Mouse (Mus musculus): ENCODE data around the gene Hipk2. TPM values are rescaled to one million over a fixed set of nuclear protein-coding genes. Genes with fewer than 3 reads are reported as not detected.

Hipk2 gene
- polyA plus RNA-seq, 1 experiment: 16.9 TPM

DNA sequence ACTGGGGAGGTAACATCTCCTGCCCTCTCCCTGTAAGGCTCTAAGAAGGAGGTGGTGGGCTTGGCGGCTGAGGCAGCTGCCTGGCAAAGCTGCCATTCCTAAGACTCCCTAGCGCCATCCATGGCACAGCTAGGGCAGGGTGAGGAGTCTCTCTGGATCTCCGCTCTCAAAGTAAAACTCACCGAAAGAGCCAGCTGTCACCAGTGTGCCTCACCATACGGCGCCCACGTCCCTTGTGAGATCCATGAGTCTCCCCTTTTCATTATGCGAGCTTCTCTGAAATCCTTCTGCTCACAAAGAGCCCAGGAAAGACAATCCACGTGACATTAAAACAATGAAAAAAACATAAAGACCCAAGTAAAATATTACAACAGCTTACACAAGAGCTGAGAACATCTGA is 179.4 kb downstream of the Hipk2 start:
- Histone ChIP-seq H3K27me3 (ENCODE audit: control insufficient read depth, insufficient read depth, low read length) (no peaks in the 10 kb centered on the region), H3K4me1 (replicated peaks; ENCODE audit: control insufficient read depth, insufficient read depth, low read length) (no peaks in the 10 kb centered on the region), H3K36me3 (ENCODE audit: control insufficient read depth, insufficient read depth, low read length) (no peaks in the 10 kb centered on the region), H3K4me3 (ENCODE audit: control insufficient read depth, insufficient read depth, low read length) (no peak overlapping the region), H3K27ac (ENCODE audit: control insufficient read depth, insufficient read depth, low read length) (no peak overlapping the region)
- TF ChIP-seq CTCF (IDR thresholded peaks at IDR 0.05; ENCODE audit: borderline replicate concordance, control insufficient read depth, extremely low read depth, insufficient read depth, low read length, poor library complexity): no peak
- no peak for TF ChIP-seq POLR2A (IDR thresholded peaks at IDR 0.05; ENCODE audit: control insufficient read depth, extremely low read depth, insufficient read depth, low read length, poor library complexity)
- 95% methylated on average over 9 of the region's 9 CpGs for WGBS
- DNase-seq: no peak

DNA sequence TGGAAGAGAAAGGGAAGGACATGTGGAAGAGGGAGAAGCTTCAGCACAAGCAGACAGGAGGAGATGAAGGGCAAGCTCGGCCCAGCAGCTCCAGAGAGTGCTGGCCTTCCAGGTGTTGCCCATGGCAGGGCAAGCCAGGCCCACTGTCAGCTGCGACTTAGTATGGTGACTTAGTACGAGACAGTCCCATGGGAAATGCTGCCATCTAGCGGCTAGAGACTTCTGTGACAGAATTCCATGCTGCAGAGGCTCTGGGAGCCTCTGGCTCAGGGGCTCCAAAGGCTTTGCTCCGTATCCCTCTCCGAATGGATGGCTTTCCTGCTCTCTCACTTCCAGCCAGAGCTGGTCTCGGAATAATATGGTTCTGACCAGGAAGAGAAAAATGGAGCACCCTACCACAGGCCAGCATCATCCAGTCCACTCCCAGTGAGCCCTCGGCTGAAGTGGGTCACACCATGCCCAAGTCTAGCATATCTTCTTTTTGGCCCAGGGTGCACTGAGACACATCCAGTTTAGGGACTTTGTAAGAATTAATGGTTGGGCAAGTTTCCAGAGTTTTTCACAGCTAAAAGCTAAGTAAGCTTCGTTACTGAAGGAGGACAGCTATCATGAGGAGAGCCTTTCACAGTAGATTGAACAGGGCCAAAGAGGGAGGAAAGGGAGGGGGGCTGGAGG is 180.4 kb downstream of the Hipk2 start:
- Histone ChIP-seq H3K36me3 (ENCODE audit: control insufficient read depth, insufficient read depth, low read length) (no peaks in the 10 kb centered on the region), H3K27ac (ENCODE audit: control insufficient read depth, insufficient read depth, low read length) (no peak overlapping the region), H3K27me3 (ENCODE audit: control insufficient read depth, insufficient read depth, low read length) (no peaks in the 10 kb centered on the region), H3K4me3 (ENCODE audit: control insufficient read depth, insufficient read depth, low read length) (no peak overlapping the region), H3K4me1 (replicated peaks; ENCODE audit: control insufficient read depth, insufficient read depth, low read length) (no peaks in the 10 kb centered on the region)
- TF ChIP-seq CTCF (IDR thresholded peaks at IDR 0.05; ENCODE audit: borderline replicate concordance, control insufficient read depth, extremely low read depth, insufficient read depth, low read length, poor library complexity): peak; percentile 81; the same call in 1 of the 2 replicates
- no peak for TF ChIP-seq POLR2A (IDR thresholded peaks at IDR 0.05; ENCODE audit: control insufficient read depth, extremely low read depth, insufficient read depth, low read length, poor library complexity)
- peak; percentile 66 for DNase-seq
- WGBS: 51% methylated on average over 9 of the region's 9 CpGs

DNA sequence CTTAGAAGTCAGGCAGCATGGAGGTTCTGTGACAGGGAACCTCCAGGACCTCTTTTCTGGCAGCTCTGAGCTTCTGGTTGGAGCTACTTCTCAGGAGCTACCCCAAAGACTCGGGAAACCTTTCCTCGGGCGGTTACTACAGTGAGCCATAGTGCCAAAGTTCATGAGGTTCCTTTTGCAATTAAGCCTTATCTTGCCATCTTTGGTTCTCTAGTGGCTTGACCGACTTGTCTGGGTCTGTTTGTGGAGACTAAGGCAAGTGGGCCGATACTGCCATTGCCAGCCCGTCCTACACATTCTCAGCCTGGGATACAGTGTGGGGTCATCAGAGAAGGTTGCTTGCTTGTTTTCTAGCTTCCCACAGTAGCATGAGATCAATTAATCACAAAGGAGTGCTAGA is 183.4 kb downstream of the Hipk2 start:
- TF ChIP-seq POLR2A (IDR thresholded peaks at IDR 0.05; ENCODE audit: control insufficient read depth, extremely low read depth, insufficient read depth, low read length, poor library complexity) (no peak), CTCF (IDR thresholded peaks at IDR 0.05; ENCODE audit: borderline replicate concordance, control insufficient read depth, extremely low read depth, insufficient read depth, low read length, poor library complexity) (no peak)
- H3K36me3 ChIP-seq (ENCODE audit: control insufficient read depth, insufficient read depth, low read length): no peaks in the 10 kb centered on the region
- H3K27ac ChIP-seq (ENCODE audit: control insufficient read depth, insufficient read depth, low read length): no peak overlapping the region
- H3K27me3 ChIP-seq (ENCODE audit: control insufficient read depth, insufficient read depth, low read length): no peaks in the 10 kb centered on the region
- no peak overlapping the region for H3K4me3 ChIP-seq (ENCODE audit: control insufficient read depth, insufficient read depth, low read length)
- no peak for DNase-seq
- no peaks in the 10 kb centered on the region for H3K4me1 ChIP-seq (replicated peaks; ENCODE audit: control insufficient read depth, insufficient read depth, low read length)
- 97% methylated on average over 6 of the region's 6 CpGs for WGBS

DNA sequence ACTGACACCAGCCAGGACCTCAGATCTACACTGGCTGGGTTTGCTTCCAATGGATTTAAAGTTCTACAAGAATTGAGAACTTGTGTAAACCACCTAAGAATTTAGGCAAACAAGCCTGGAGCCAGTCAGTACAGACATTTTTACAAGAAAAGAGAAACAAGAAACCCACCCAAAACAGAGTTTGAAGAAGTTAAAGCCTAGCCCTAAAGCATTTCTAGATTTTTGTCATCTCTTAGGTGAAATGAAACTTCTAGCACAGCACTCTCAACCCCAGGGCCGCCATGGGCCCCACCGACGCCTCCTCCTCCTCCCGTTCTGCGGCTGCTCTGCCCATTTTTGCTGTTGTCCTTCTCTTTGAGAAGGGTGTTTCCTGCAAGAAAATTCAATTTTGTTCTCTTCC is 184.9 kb downstream of the Hipk2 start:
- DNase-seq: no peak
- no peaks in the 10 kb centered on the region for H3K27me3 ChIP-seq (ENCODE audit: control insufficient read depth, insufficient read depth, low read length)
- WGBS: 95% methylated on average over 5 of the region's 5 CpGs
- H3K4me1 ChIP-seq (replicated peaks; ENCODE audit: control insufficient read depth, insufficient read depth, low read length): no peaks in the 10 kb centered on the region
- no peak overlapping the region for H3K27ac ChIP-seq (ENCODE audit: control insufficient read depth, insufficient read depth, low read length)
- no peaks in the 10 kb centered on the region for H3K36me3 ChIP-seq (ENCODE audit: control insufficient read depth, insufficient read depth, low read length)
- no peak overlapping the region for H3K4me3 ChIP-seq (ENCODE audit: control insufficient read depth, insufficient read depth, low read length)
- TF ChIP-seq CTCF (IDR thresholded peaks at IDR 0.05; ENCODE audit: borderline replicate concordance, control insufficient read depth, extremely low read depth, insufficient read depth, low read length, poor library complexity) (no peak), POLR2A (IDR thresholded peaks at IDR 0.05; ENCODE audit: control insufficient read depth, extremely low read depth, insufficient read depth, low read length, poor library complexity) (no peak)

DNA sequence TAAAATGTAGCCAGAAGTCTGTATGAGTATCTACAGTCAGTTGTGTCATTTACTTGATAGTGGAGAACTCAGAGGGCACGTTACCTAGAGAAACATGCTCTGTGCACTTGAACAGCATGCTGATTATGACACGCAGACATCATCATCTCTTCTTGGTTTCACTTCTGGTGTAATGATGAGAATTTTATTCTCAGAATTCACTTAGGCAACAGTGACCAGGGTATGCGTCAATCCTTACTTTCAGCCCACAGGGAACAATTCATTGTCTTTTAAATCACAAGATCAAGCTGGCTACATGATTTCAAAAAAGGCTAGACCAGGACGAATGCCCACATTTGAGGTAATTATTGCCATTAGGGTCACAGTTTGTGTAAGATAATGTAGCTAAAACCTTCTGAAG is 185.3 kb downstream of the Hipk2 start:
- H3K36me3 ChIP-seq (ENCODE audit: control insufficient read depth, insufficient read depth, low read length): no peaks in the 10 kb centered on the region

DNA sequence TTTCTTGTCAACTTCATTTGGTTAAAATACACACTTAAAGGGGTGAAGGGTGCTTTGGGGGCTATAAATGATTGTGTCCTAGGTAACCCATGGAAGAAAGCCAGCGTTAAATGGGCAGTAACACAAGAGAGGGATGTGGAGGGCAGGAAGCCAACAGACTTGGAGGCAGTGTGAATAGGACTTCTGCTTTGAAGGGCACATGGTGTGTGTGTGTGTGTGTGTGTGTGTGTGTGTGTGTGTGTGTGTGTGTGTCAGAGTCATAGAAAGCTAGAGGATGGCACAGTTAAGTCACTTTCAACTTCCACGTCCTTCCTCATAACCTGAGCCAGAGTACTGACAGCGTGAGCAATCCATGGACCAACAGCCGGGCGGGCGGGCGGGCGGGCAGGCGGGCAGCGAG is 187.1 kb downstream of the Hipk2 start:
- H3K27ac ChIP-seq (ENCODE audit: control insufficient read depth, insufficient read depth, low read length): no peak overlapping the region
- H3K36me3 ChIP-seq (ENCODE audit: control insufficient read depth, insufficient read depth, low read length): no peaks in the 10 kb centered on the region
- 94% methylated on average over 10 of the region's 10 CpGs for WGBS
- DNase-seq: no peak
- TF ChIP-seq CTCF (IDR thresholded peaks at IDR 0.05; ENCODE audit: borderline replicate concordance, control insufficient read depth, extremely low read depth, insufficient read depth, low read length, poor library complexity): no peak
- no peak for TF ChIP-seq POLR2A (IDR thresholded peaks at IDR 0.05; ENCODE audit: control insufficient read depth, extremely low read depth, insufficient read depth, low read length, poor library complexity)
- H3K27me3 ChIP-seq (ENCODE audit: control insufficient read depth, insufficient read depth, low read length): no peaks in the 10 kb centered on the region
- no peaks in the 10 kb centered on the region for H3K4me1 ChIP-seq (replicated peaks; ENCODE audit: control insufficient read depth, insufficient read depth, low read length)
- no peak overlapping the region for H3K4me3 ChIP-seq (ENCODE audit: control insufficient read depth, insufficient read depth, low read length)

More for the DNA sequence above, 185.3 kb downstream of the Hipk2 start:
- WGBS: 93% methylated on average over 4 of the region's 4 CpGs
- DNase-seq: no peak
- Histone ChIP-seq H3K4me3 (ENCODE audit: control insufficient read depth, insufficient read depth, low read length) (no peak overlapping the region), H3K27ac (ENCODE audit: control insufficient read depth, insufficient read depth, low read length) (no peak overlapping the region), H3K4me1 (replicated peaks; ENCODE audit: control insufficient read depth, insufficient read depth, low read length) (no peaks in the 10 kb centered on the region), H3K27me3 (ENCODE audit: control insufficient read depth, insufficient read depth, low read length) (no peaks in the 10 kb centered on the region)
- TF ChIP-seq CTCF (IDR thresholded peaks at IDR 0.05; ENCODE audit: borderline replicate concordance, control insufficient read depth, extremely low read depth, insufficient read depth, low read length, poor library complexity) (no peak), POLR2A (IDR thresholded peaks at IDR 0.05; ENCODE audit: control insufficient read depth, extremely low read depth, insufficient read depth, low read length, poor library complexity) (no peak)

DNA sequence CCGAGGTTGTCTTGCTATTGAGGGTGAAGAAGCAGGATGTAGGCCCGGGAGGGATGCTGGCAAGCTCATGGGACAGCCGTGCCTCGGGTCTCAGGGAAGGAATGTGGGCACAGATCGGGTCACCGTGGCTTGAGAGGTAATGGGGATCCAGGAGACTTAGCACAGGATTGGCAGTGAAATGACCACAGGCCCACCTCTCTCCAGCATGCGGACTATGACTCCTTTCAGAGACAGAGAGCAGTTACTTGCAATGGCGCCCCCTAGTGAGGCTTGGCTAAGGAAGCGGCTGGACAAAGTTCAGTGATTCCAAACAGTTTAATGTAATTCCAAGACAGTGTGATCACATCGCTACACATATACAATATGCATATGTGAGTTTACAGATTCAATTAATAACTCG is 188.7 kb downstream of the Hipk2 start:
- TF ChIP-seq POLR2A (IDR thresholded peaks at IDR 0.05; ENCODE audit: control insufficient read depth, extremely low read depth, insufficient read depth, low read length, poor library complexity): no peak
- TF ChIP-seq CTCF (IDR thresholded peaks at IDR 0.05; ENCODE audit: borderline replicate concordance, control insufficient read depth, extremely low read depth, insufficient read depth, low read length, poor library complexity): peak; percentile 71; the same call in 1 of the 2 replicates
- 78% methylated on average over 11 of the region's 11 CpGs for WGBS
- DNase-seq: peak; percentile 14
- H3K27me3 ChIP-seq (ENCODE audit: control insufficient read depth, insufficient read depth, low read length): no peaks in the 10 kb centered on the region
- H3K36me3 ChIP-seq (ENCODE audit: control insufficient read depth, insufficient read depth, low read length): no peaks in the 10 kb centered on the region
- H3K4me1 ChIP-seq (replicated peaks; ENCODE audit: control insufficient read depth, insufficient read depth, low read length): no peaks in the 10 kb centered on the region
- H3K4me3 ChIP-seq (ENCODE audit: control insufficient read depth, insufficient read depth, low read length): no peak overlapping the region
- no peak overlapping the region for H3K27ac ChIP-seq (ENCODE audit: control insufficient read depth, insufficient read depth, low read length)

All from thymus, adult 2 months (tissue).